In genomic region chr5:33273777-33274084, GRCm38 (mm10) we compare ENCODE assay signal across 8 mouse cellular contexts. TPM values are rescaled to one million over a fixed set of nuclear protein-coding genes. Genes with fewer than 3 reads are reported as not detected.
DNase-seq lines count a peak whose midpoint lies in the region; ATAC-seq and TF ChIP-seq lines count a peak whose summit lies in the region.

No protein-coding gene starts in this region.

- peaks cover 13% of the 10 kb centered on the region for H3K4me1 ChIP-seq in testis, adult 2 months (ENCODE audit: control insufficient read depth, insufficient read depth, low read length)
- H3K4me1 ChIP-seq in limb, embryonic 12.5 days (replicated peaks): peaks cover 31% of the 10 kb centered on the region
- peaks cover 28% of the 10 kb centered on the region for H3K4me1 ChIP-seq in neural tube, embryonic 14.5 days (ENCODE audit: control insufficient read depth, insufficient read depth, low read length)

- peak overlapping the region; percentile 96 for H3K4me2 ChIP-seq in limb, embryonic 12.5 days
- H3K4me2 ChIP-seq in neural tube, embryonic 14.5 days (ENCODE audit: low read depth, low read length): peak overlapping the region; percentile 96

- no peaks in the 10 kb centered on the region for H3K36me3 ChIP-seq in testis, adult 2 months (ENCODE audit: control insufficient read depth, insufficient read depth, low read length)
- peaks cover 37% of the 10 kb centered on the region for H3K36me3 ChIP-seq in limb, embryonic 12.5 days
- peaks cover 4% of the 10 kb centered on the region; the same call in 1 of the 2 replicates for H3K36me3 ChIP-seq in neural tube, embryonic 14.5 days (ENCODE audit: control insufficient read depth, insufficient read depth, low read length)

- H3K9ac ChIP-seq in limb, embryonic 12.5 days (replicated peaks): peak overlapping the region; percentile 93
- peak overlapping the region; percentile 97 for H3K9ac ChIP-seq in neural tube, embryonic 14.5 days (replicated peaks; ENCODE audit: low read depth, low read length)

- no peaks in the 10 kb centered on the region for H3K9me3 ChIP-seq in limb, embryonic 12.5 days
- H3K9me3 ChIP-seq in neural tube, embryonic 14.5 days (ENCODE audit: control insufficient read depth, low read length): no peaks in the 10 kb centered on the region

- TF ChIP-seq CTCF in testis, adult 2 months (IDR thresholded peaks at IDR 0.05; ENCODE audit: control insufficient read depth, insufficient read depth, insufficient replicate concordance, low read depth, low read length): no peak

- H3K27ac ChIP-seq in testis, adult 2 months (ENCODE audit: control insufficient read depth, insufficient read depth, low read depth, low read length): peak overlapping the region; percentile 81
- H3K27ac ChIP-seq in limb, embryonic 12.5 days: peak overlapping the region; percentile 94; the same call in 1 of the 2 replicates
- H3K27ac ChIP-seq in neural tube, embryonic 14.5 days (ENCODE audit: low read depth, low read length): peak overlapping the region; percentile 99

- peak overlapping the region; percentile 96 for H3K4me3 ChIP-seq in testis, adult 2 months (ENCODE audit: control insufficient read depth, low read depth, low read length)
- H3K4me3 ChIP-seq in limb, embryonic 12.5 days (replicated peaks): peak overlapping the region; percentile 78
- peak overlapping the region; percentile 92 for H3K4me3 ChIP-seq in neural tube, embryonic 14.5 days (ENCODE audit: low read depth, low read length)

- 16% methylated on average over 6 of the region's 6 CpGs for WGBS in limb, embryonic 12.5 days
- WGBS in neural tube, embryonic 14.5 days: 14% methylated on average over 6 of the region's 6 CpGs

- DNase-seq in embryo, embryonic 10 days (ENCODE audit: low spot score): peak; percentile 11
- no peak for DNase-seq in embryo, embryonic 10.5 days (ENCODE audit: low spot score)
- no peak for DNase-seq in testis, postnatal 14 days (ENCODE audit: low spot score)
- no peak for DNase-seq in right cerebral cortex, postnatal 10 days (ENCODE audit: low spot score in 2 of 2)
- no peak for DNase-seq in layer of hippocampus, postnatal 14 days (ENCODE audit: low spot score in 2 of 2)

- no peaks in the 10 kb centered on the region for H3K27me3 ChIP-seq in testis, adult 2 months (ENCODE audit: control insufficient read depth, insufficient read depth, low read length)
- no peaks in the 10 kb centered on the region for H3K27me3 ChIP-seq in limb, embryonic 12.5 days
- no peaks in the 10 kb centered on the region for H3K27me3 ChIP-seq in neural tube, embryonic 14.5 days (ENCODE audit: control insufficient read depth, insufficient read depth, low read length)

- TF ChIP-seq POLR2A in testis, adult 2 months (IDR thresholded peaks at IDR 0.05; ENCODE audit: control insufficient read depth, low read depth, low read length): no peak

- no peak for ATAC-seq in limb, embryonic 12.5 days (ENCODE audit: insufficient number of reproducible peaks, insufficient read depth, low FRiP score, low TSS enrichment, low read depth)
- peak; percentile 4; the same call in 1 of the 2 replicates for ATAC-seq in neural tube, embryonic 14.5 days (ENCODE audit: low read depth)

RNA-seq across cellular contexts. Expression of gene Ctbp1, which starts 1.1 kb away (rescaled TPM):
- polyA plus RNA-seq in testis, adult 2 months (2012; rRNA removed): 35.7 and 39.7 TPM in 2 replicates
- 427 and 439 TPM in 2 replicates for polyA plus RNA-seq in limb, embryonic 12.5 days (2016; fragmentation: Nextera tagmentation; extraction: Ambion mirVana)
- polyA plus RNA-seq in neural tube, embryonic 14.5 days (2014; fragmentation: Nextera tagmentation; extraction: Ambion mirVana): 513 and 549 TPM in 2 replicates
- total RNA-seq in layer of hippocampus, postnatal 14 days (2021): 100 to 1,000 TPM; 272 to 273 TPM

RNA-seq across cellular contexts. Expression of gene Spon2, which starts 55.5 kb away (rescaled TPM):
- polyA plus RNA-seq in testis, adult 2 months (2012; rRNA removed): 0.28 and 0.95 TPM in 2 replicates
- 1.4 and 2.4 TPM in 2 replicates for polyA plus RNA-seq in limb, embryonic 12.5 days (2016; fragmentation: Nextera tagmentation; extraction: Ambion mirVana)
- polyA plus RNA-seq in neural tube, embryonic 14.5 days (2014; fragmentation: Nextera tagmentation; extraction: Ambion mirVana): 0.54 and 3.0 TPM in 2 replicates
- total RNA-seq in layer of hippocampus, postnatal 14 days (2021): under 1 TPM; 0.21 to 0.30 TPM

Comparison
In these comparisons a context has a peak if more than half of its experiments do, and no peak if none do; other contexts are left out.
1. RNA of gene Ctbp1, which starts 1.1 kb away (polyA plus RNA-seq): 513 to 549 TPM in neural tube, embryonic 14.5 days and 427 to 439 TPM in limb, embryonic 12.5 days; 35.7 to 39.7 TPM in testis, adult 2 months; every median in the first group is over 10 times any median in the second.
2. Peak in every context shown above with its lines, with median percentiles within 50 percentile points of each other: H3K27ac ChIP-seq and H3K4me3 ChIP-seq.